Mouse (Mus musculus): ENCODE data around the gene Rad54l2. TPM values are rescaled to one million over a fixed set of nuclear protein-coding genes. Genes with fewer than 3 reads are reported as not detected.
A peak's percentile ranks its signal among the peaks of the same experiment; 100 is the strongest.

Rad54l2 gene
- polyA plus RNA-seq, 1 experiment from 2014 or later, result 5.5 TPM

- no peak overlapping the region for H3K4me3 ChIP-seq (ENCODE audit: low read depth, low read length)
- peak; percentile 47 for ATAC-seq (replicated peaks; ENCODE audit: low FRiP score, low TSS enrichment, low read depth)
- H3K4me1 ChIP-seq (replicated peaks; ENCODE audit: control insufficient read depth, insufficient read depth, low read length), result no peaks in the 10 kb centered on the region
- H3K27ac ChIP-seq (ENCODE audit: low read depth), result no peak overlapping the region
- H3K9ac ChIP-seq (ENCODE audit: low read length), result no peak overlapping the region
- DNase-seq (ENCODE audit: low spot score), result no peak
- no peaks in the 10 kb centered on the region for H3K36me3 ChIP-seq (ENCODE audit: control insufficient read depth, insufficient read depth, low read length)
- 69% methylated on average over 3 of the region's 3 CpGs for WGBS
- no peaks in the 10 kb centered on the region for H3K27me3 ChIP-seq (replicated peaks; ENCODE audit: control insufficient read depth, insufficient read depth, low read length)
- H3K4me2 ChIP-seq (ENCODE audit: low read length), result no peak overlapping the region
- H3K9me3 ChIP-seq (ENCODE audit: control insufficient read depth, low read length), result no peaks in the 10 kb centered on the region
These were observed 18.8 kb downstream of the Rad54l2 start for GRCm38 (mm10) chr9:106770216-106770615.

- no peak for ATAC-seq (replicated peaks; ENCODE audit: low FRiP score, low TSS enrichment, low read depth)
These were observed 19.2 kb downstream of the Rad54l2 start for GRCm38 (mm10) chr9:106769781-106770180.

GRCm38 (mm10) chr9:106756421-106756820 is 32.6 kb downstream of the Rad54l2 start:
- Histone ChIP-seq H3K36me3 (ENCODE audit: control insufficient read depth, insufficient read depth, low read length) (peaks cover 17% of the 10 kb centered on the region), H3K4me3 (ENCODE audit: low read depth, low read length) (no peak overlapping the region), H3K27me3 (replicated peaks; ENCODE audit: control insufficient read depth, insufficient read depth, low read length) (no peaks in the 10 kb centered on the region), H3K9me3 (ENCODE audit: control insufficient read depth, low read length) (no peaks in the 10 kb centered on the region), H3K27ac (ENCODE audit: low read depth) (no peak overlapping the region), H3K9ac (ENCODE audit: low read length) (no peak overlapping the region), H3K4me2 (ENCODE audit: low read length) (no peak overlapping the region), H3K4me1 (replicated peaks; ENCODE audit: control insufficient read depth, insufficient read depth, low read length) (no peaks in the 10 kb centered on the region)
- no peak for ATAC-seq (replicated peaks; ENCODE audit: low FRiP score, low TSS enrichment, low read depth)
- DNase-seq (ENCODE audit: low spot score), result no peak
- 91% methylated on average over 9 of the region's 9 CpGs for WGBS

More at GRCm38 (mm10) chr9:106769781-106770180, 19.2 kb downstream of the Rad54l2 start:
- Histone ChIP-seq H3K36me3 (ENCODE audit: control insufficient read depth, insufficient read depth, low read length) (no peaks in the 10 kb centered on the region), H3K4me1 (replicated peaks; ENCODE audit: control insufficient read depth, insufficient read depth, low read length) (no peaks in the 10 kb centered on the region), H3K9ac (ENCODE audit: low read length) (no peak overlapping the region), H3K27me3 (replicated peaks; ENCODE audit: control insufficient read depth, insufficient read depth, low read length) (no peaks in the 10 kb centered on the region), H3K27ac (ENCODE audit: low read depth) (no peak overlapping the region), H3K9me3 (ENCODE audit: control insufficient read depth, low read length) (no peaks in the 10 kb centered on the region), H3K4me3 (ENCODE audit: low read depth, low read length) (no peak overlapping the region), H3K4me2 (ENCODE audit: low read length) (no peak overlapping the region)
- no peak for DNase-seq (ENCODE audit: low spot score)
- 86% methylated on average over 5 of the region's 5 CpGs for WGBS

GRCm38 (mm10) chr9:106755776-106756175 is 33.2 kb downstream of the Rad54l2 start:
- Histone ChIP-seq H3K36me3 (ENCODE audit: control insufficient read depth, insufficient read depth, low read length) (peaks cover 17% of the 10 kb centered on the region), H3K27me3 (replicated peaks; ENCODE audit: control insufficient read depth, insufficient read depth, low read length) (no peaks in the 10 kb centered on the region), H3K4me2 (ENCODE audit: low read length) (no peak overlapping the region), H3K9me3 (ENCODE audit: control insufficient read depth, low read length) (no peaks in the 10 kb centered on the region), H3K27ac (ENCODE audit: low read depth) (no peak overlapping the region), H3K4me1 (replicated peaks; ENCODE audit: control insufficient read depth, insufficient read depth, low read length) (no peaks in the 10 kb centered on the region), H3K4me3 (ENCODE audit: low read depth, low read length) (no peak overlapping the region), H3K9ac (ENCODE audit: low read length) (no peak overlapping the region)
- no peak for DNase-seq (ENCODE audit: low spot score)
- no peak for ATAC-seq (replicated peaks; ENCODE audit: low FRiP score, low TSS enrichment, low read depth)
- 94% methylated on average over 4 of the region's 4 CpGs for WGBS

GRCm38 (mm10) chr9:106754311-106754710 is 34.7 kb downstream of the Rad54l2 start:
- Histone ChIP-seq H3K4me1 (replicated peaks; ENCODE audit: control insufficient read depth, insufficient read depth, low read length) (no peaks in the 10 kb centered on the region), H3K4me2 (ENCODE audit: low read length) (no peak overlapping the region), H3K27ac (ENCODE audit: low read depth) (no peak overlapping the region), H3K27me3 (replicated peaks; ENCODE audit: control insufficient read depth, insufficient read depth, low read length) (no peaks in the 10 kb centered on the region), H3K36me3 (ENCODE audit: control insufficient read depth, insufficient read depth, low read length) (peaks cover 17% of the 10 kb centered on the region), H3K9ac (ENCODE audit: low read length) (no peak overlapping the region), H3K4me3 (ENCODE audit: low read depth, low read length) (no peak overlapping the region), H3K9me3 (ENCODE audit: control insufficient read depth, low read length) (no peaks in the 10 kb centered on the region)
- no peak for DNase-seq (ENCODE audit: low spot score)
- ATAC-seq (replicated peaks; ENCODE audit: low FRiP score, low TSS enrichment, low read depth), result no peak
- WGBS, result 89% methylated on average over 2 of the region's 2 CpGs

- Histone ChIP-seq H3K4me3 (ENCODE audit: low read depth, low read length) (no peak overlapping the region), H3K27me3 (replicated peaks; ENCODE audit: control insufficient read depth, insufficient read depth, low read length) (no peaks in the 10 kb centered on the region), H3K9ac (ENCODE audit: low read length) (no peak overlapping the region), H3K9me3 (ENCODE audit: control insufficient read depth, low read length) (no peaks in the 10 kb centered on the region), H3K36me3 (ENCODE audit: control insufficient read depth, insufficient read depth, low read length) (peaks cover 17% of the 10 kb centered on the region), H3K4me1 (replicated peaks; ENCODE audit: control insufficient read depth, insufficient read depth, low read length) (no peaks in the 10 kb centered on the region), H3K4me2 (ENCODE audit: low read length) (no peak overlapping the region), H3K27ac (ENCODE audit: low read depth) (no peak overlapping the region)
- DNase-seq (ENCODE audit: low spot score) (no peak), ATAC-seq (replicated peaks; ENCODE audit: low FRiP score, low TSS enrichment, low read depth) (no peak)
- 84% methylated on average over 5 of the region's 5 CpGs for WGBS
These were observed 36.9 kb downstream of the Rad54l2 start for GRCm38 (mm10) chr9:106752135-106752534.

- Histone ChIP-seq H3K9ac (ENCODE audit: low read length) (no peak overlapping the region), H3K27ac (ENCODE audit: low read depth) (no peak overlapping the region), H3K9me3 (ENCODE audit: control insufficient read depth, low read length) (peaks cover 6% of the 10 kb centered on the region; the same call in 1 of the 2 replicates), H3K4me2 (ENCODE audit: low read length) (no peak overlapping the region), H3K4me3 (ENCODE audit: low read depth, low read length) (no peak overlapping the region), H3K27me3 (replicated peaks; ENCODE audit: control insufficient read depth, insufficient read depth, low read length) (no peaks in the 10 kb centered on the region), H3K4me1 (replicated peaks; ENCODE audit: control insufficient read depth, insufficient read depth, low read length) (no peaks in the 10 kb centered on the region), H3K36me3 (ENCODE audit: control insufficient read depth, insufficient read depth, low read length) (no peaks in the 10 kb centered on the region)
- DNase-seq (ENCODE audit: low spot score), result no peak
- 90% methylated on average over 1 of the region's 1 CpGs for WGBS
- no peak for ATAC-seq (replicated peaks; ENCODE audit: low FRiP score, low TSS enrichment, low read depth)
These were observed 49.0 kb downstream of the Rad54l2 start for GRCm38 (mm10) chr9:106739962-106740361.

- Histone ChIP-seq H3K27ac (ENCODE audit: low read depth) (no peak overlapping the region), H3K9ac (ENCODE audit: low read length) (no peak overlapping the region), H3K9me3 (ENCODE audit: control insufficient read depth, low read length) (peaks cover 6% of the 10 kb centered on the region; the same call in 1 of the 2 replicates), H3K27me3 (replicated peaks; ENCODE audit: control insufficient read depth, insufficient read depth, low read length) (no peaks in the 10 kb centered on the region), H3K36me3 (ENCODE audit: control insufficient read depth, insufficient read depth, low read length) (no peaks in the 10 kb centered on the region), H3K4me3 (ENCODE audit: low read depth, low read length) (no peak overlapping the region), H3K4me1 (replicated peaks; ENCODE audit: control insufficient read depth, insufficient read depth, low read length) (no peaks in the 10 kb centered on the region), H3K4me2 (ENCODE audit: low read length) (no peak overlapping the region)
- no peak for ATAC-seq (replicated peaks; ENCODE audit: low FRiP score, low TSS enrichment, low read depth)
- no peak for DNase-seq (ENCODE audit: low spot score)
- 91% methylated on average over 1 of the region's 1 CpGs for WGBS
These were observed 49.9 kb downstream of the Rad54l2 start for GRCm38 (mm10) chr9:106739056-106739455.

GRCm38 (mm10) chr9:106738199-106738985 is 50.6 kb downstream of the Rad54l2 start:
- no peak overlapping the region for H3K9ac ChIP-seq (ENCODE audit: low read length)
- H3K27ac ChIP-seq (ENCODE audit: low read depth), result no peak overlapping the region
- no peak for DNase-seq (ENCODE audit: low spot score)
- 93% methylated on average over 2 of the region's 2 CpGs for WGBS
- no peaks in the 10 kb centered on the region for H3K27me3 ChIP-seq (replicated peaks; ENCODE audit: control insufficient read depth, insufficient read depth, low read length)
- no peaks in the 10 kb centered on the region for H3K36me3 ChIP-seq (ENCODE audit: control insufficient read depth, insufficient read depth, low read length)
- H3K4me3 ChIP-seq (ENCODE audit: low read depth, low read length), result no peak overlapping the region
- H3K4me1 ChIP-seq (replicated peaks; ENCODE audit: control insufficient read depth, insufficient read depth, low read length), result no peaks in the 10 kb centered on the region
- no peak for ATAC-seq (replicated peaks; ENCODE audit: low FRiP score, low TSS enrichment, low read depth)
- H3K9me3 ChIP-seq (ENCODE audit: control insufficient read depth, low read length), result peaks cover 6% of the 10 kb centered on the region; the same call in 1 of the 2 replicates
- H3K4me2 ChIP-seq (ENCODE audit: low read length), result no peak overlapping the region

All from intestine, embryonic 14.5 days (tissue).